Mouse (Mus musculus): ENCODE data around the gene Sgsm3. TPM values are rescaled to one million over a fixed set of nuclear protein-coding genes. Genes with fewer than 3 reads are reported as not detected.

Gene Sgsm3
- polyA plus RNA-seq, 2 experiments from 2014 or later: 3.2 to 7.6 TPM

GRCm38 (mm10) chr15:81027378-81028173 is 50.0 kb downstream of the Sgsm3 start:
- peak; percentile 89 for ATAC-seq

GRCm38 (mm10) chr15:81030891-81031425 is 53.4 kb downstream of the Sgsm3 start:
- no peak for ATAC-seq

DNA sequence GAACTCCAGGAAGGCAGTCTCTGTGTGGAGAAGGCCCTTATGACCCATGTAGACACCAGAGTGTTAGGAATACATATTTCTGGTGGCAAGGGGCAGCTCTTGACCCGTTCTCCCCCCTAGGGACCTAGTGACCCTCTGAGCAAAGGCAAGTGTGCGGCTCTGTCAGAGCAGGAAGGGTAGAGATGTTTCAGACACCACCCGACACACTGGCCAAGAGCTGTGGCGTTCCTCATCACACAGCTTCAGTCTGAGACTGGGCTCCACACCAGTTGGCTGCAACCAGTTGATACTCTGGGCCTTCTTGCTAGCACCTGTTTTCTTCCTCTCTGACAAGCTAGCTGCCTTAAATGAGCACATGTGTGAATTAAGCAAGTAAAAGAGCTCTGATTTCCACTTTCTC is 54.0 kb downstream of the Sgsm3 start:
- ATAC-seq: no peak

DNA sequence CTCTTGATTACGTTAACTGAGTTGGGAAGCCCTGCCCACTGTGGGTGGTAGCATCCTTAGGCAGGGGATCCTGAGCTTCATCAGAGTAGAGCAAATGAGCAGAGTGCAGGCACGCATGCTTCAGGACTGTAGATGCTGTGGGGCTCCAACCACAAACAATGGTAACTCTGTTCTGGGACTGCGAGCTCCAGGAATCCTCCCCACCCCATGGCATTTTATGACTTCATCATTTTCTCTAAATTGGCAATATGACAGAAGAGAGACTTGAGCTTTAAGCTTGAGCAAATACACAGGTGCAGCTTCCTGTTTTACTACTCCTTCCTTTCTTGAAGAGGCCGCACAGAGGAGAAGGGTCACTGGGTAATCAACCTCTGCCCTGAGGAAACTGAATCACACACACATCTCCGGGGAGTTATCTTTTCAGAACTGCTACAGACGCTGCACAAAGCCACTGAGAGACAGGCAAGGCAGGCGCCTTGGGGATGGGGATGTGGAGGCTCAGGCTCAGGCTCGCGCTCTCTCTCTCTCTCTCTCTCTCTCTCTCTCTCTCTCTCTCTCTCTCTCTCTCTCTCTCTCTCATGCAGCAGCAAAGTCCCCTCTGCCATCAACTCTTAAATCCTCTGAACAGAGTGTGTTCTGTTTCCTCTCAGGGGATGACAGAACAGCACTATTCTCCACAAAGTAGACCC is 55.5 kb downstream of the Sgsm3 start:
- peak; percentile 73 for ATAC-seq

GRCm38 (mm10) chr15:81034119-81034518 is 56.6 kb downstream of the Sgsm3 start:
- no peak for ATAC-seq

DNA sequence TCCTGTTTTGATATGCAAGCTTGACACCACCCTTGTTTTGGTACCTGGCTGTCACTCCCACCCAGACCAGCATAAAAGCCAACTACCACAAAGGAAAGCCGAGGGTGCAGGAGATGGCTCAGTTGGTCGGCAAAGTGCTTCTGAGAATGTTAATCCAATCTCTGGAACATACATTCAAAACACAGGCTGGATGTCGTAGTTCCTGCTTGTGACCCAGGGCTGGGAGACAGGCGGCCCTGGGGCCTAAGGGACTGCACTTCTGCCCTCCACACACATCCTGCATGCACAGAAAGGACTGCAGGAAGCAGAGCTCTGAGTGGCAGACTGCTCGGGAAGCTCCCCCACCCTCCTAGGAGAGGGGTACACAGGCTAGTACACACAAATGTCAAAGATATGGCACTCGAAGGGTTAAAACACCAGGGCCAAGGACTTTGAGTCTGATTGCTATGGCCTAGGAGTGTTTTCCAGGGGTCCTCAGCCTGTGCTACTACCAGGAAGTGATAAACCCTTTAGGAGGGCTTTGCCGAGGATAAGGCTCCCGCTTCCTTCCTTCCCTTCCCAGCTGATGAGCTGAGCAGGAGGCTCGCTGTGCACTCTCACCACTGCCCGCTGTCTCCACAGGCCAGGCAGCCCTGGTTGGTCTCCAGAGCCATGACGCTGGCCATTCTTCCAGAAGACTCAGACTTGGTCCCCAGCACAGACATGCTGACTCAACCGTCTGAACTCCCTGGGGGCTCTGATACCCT is 58.0 kb downstream of the Sgsm3 start:
- ATAC-seq: peak; percentile 54

- no peak for ATAC-seq
Measured at GRCm38 (mm10) chr15:81038419-81038818, 60.9 kb downstream of the Sgsm3 start.

- ATAC-seq: no peak
Measured at GRCm38 (mm10) chr15:81041767-81042166, 64.2 kb downstream of the Sgsm3 start.

DNA sequence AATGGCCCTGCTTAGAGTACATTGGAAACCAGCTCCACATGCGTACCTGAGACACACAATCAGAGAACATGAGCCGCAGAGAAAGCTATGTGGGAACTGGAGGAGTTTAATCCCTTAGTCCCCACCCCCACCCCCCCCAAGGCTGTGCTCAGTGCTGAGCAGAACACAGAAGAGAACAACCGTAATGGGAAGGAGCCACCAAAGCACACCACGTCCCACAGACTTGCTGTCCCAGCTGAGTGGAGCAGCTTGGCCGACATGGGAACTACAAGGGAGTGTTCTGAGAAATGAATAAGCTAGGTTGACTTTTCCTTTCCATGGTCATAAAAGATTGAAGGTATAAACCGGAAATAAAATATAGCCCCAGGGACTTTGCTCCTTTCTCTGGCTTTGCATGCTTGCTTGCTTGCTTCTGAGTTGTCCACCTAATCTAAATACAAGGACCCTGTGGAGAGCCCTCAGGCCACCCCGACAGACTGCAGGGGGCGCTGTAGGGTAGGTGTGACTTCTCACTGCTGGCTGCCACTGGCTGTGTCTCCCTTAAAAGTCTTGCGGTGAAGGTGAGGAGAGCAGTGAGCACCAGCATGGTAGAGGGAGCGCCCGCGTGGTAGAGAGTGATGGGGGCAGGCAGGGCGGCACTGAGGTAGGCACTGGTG is 64.8 kb downstream of the Sgsm3 start:
- ATAC-seq: no peak

DNA sequence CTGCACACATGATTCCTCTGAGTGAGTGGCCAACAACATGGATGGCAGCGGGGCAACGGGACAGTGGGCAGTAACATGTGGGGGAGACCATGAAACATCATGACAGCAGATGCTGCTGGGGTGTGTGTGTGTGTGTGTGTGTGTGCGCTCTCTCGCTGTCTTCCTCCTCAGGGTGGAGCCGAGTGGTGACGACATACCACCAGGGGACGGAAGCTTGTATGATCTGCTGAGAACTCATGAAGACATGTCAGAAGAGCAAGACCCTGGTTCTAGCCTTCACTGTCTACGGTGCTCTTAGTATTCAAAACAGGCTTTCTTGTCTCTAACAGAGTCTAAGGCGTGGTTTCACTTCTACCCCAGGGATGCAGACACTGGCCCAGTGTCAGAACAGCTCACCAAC is 66.9 kb downstream of the Sgsm3 start:
- peak; percentile 82 for ATAC-seq

- peak; percentile 63 for ATAC-seq
Measured at GRCm38 (mm10) chr15:81045336-81045735, 67.8 kb downstream of the Sgsm3 start.

DNA sequence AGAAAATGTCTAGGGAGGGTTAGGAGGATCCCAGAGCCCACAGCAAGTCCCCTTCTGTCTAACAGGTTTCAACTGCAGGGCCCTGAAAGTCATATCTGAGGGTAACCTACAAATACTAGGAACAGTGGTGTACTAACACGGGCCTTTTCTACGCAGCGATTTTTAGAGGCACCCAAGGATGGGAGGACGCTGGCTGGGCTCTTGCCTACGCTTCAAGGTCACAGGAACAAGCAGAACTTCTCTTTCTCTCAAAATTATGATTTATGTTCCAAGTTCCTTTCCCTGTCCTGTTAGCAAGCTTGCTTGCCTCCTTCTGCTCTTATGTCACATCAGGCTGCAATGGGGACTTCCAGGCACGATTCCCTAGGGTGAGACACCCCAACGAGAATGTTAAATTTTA is 68.5 kb downstream of the Sgsm3 start:
- no peak for ATAC-seq

DNA sequence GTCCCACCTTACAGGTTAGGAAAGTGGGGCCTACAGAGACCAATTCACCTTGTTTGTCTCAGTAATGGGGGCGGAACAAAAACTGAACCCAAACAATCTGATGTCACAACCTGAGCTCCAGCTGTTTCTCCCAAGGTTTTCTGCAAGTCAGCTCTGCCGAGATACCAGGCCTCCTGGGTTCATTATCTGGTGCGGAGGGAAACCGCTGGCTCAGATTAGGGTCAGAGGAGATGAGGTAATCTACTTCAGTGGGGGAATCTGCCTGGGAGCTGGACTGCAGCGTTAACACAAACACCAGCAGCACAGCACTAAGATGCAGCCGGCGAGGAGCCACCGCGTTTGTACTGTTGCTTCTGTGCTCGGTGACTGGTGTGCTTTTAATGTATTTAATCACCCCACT is 69.9 kb downstream of the Sgsm3 start:
- no peak for ATAC-seq

DNA sequence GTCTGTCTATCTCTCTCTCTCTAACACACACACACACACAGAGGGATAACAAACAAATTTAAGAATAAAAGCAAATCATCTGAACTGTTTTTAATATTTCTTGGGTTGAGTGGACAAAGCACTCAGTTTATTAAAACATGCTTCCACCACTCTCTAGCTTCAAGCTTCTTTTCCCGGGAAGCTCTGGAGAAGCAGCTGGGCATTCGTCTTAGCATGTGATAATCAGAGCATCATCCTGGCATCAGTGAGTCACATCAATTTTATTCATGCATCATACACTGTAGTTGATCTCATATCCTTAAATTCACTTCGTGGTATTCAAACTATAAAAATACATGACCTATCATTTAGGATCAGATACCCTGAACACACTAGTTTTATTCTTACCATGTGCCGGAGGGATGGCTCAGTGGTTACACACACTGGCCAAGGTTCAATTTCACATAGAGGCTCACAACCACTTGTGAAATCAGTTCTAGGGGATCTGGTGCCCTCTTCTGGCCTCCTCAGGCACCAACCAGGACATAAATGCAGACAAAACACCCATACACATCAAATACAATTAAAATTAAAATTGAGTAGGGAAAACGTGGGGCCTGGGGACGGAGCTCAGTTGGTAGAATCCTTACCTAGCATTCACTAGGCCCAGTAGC is 72.0 kb downstream of the Sgsm3 start:
- ATAC-seq: no peak

- no peak for ATAC-seq
Measured at GRCm38 (mm10) chr15:81050488-81050887, 72.9 kb downstream of the Sgsm3 start.

GRCm38 (mm10) chr15:81052491-81052890 is 74.9 kb downstream of the Sgsm3 start:
- no peak for ATAC-seq

DNA sequence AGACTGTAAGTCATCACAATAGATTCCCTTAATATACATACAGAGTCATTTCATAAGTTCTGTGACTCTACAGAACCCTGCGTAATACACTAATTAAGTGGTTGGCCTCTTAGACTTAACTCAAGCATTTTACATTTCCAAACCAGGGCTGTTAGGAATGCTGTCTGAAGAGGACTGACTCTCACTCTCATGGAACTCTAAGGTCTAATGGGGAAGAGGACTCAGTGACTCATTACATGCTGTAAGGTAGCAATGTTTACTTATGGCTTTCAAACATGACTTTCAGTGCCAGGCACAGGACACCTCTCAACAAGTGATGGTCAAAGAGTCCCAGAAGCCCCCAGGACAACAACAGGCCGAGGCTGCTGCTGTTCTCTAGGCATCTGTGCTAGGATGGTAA is 77.9 kb downstream of the Sgsm3 start:
- no peak for ATAC-seq

DNA sequence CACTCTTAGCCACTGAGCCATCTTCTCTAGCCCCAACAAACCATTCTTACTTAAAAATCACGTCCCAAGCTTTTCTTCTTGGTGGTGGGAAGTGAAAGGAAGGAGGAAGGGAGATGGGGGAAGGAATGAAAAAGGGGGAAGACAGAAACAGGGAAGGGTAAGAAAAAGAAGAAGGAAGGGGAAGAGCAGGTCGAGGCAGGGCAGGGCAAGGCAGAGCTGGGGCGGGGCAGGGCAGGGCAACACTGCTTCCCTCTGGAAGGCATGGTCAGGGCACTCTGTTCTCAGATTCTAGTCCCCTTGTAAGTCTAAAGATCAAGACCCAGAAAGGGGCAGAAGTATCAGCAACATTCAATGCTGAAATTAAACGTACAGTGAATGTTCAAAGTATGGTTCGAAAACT is 80.2 kb downstream of the Sgsm3 start:
- ATAC-seq: no peak

DNA sequence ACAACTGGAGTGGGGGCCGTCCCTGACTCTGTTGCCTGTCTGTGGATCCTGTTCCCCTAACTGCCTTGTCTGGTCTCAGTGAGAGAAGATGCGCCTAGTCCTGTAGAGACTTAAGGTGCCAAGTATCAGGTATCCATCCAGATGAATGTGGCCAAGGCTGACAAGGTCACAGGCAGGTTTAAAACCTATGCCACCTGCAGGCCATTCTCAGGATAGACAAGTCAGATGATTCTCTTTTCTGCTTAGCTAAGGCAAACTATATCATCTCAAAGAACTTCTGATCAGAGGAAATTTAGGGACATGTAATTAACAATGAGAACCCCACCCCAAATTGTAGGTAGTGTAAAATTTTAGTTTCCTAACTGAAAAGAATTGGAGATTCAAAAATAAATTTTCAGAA is 83.4 kb downstream of the Sgsm3 start:
- ATAC-seq: no peak

All from CD4-positive, CD25-positive, alpha-beta regulatory T cell, adult 4 months (primary cell).